ENCODE assay signal across 8 mouse cellular contexts in genomic region chr8:121584730-121585129, GRCm38 (mm10). TPM values are rescaled to one million over a fixed set of nuclear protein-coding genes. Genes with fewer than 3 reads are reported as not detected.
DNase-seq lines count a peak whose midpoint lies in the region; ATAC-seq and TF ChIP-seq lines count a peak whose summit lies in the region.

No protein-coding gene starts in this region.

- no peak for ATAC-seq in hindbrain, embryonic 15.5 days (ENCODE audit: low FRiP score, low read depth)
- ATAC-seq in midbrain, postnatal 0 days (ENCODE audit: low FRiP score): no peak

- H3K9ac ChIP-seq in liver, adult 2 months (ENCODE audit: low read depth, low read length): no peak overlapping the region
- peak overlapping the region; percentile 71; the same call in 1 of the 2 replicates for H3K9ac ChIP-seq in hindbrain, embryonic 15.5 days
- H3K9ac ChIP-seq in midbrain, postnatal 0 days (replicated peaks; ENCODE audit: low read length, poor library complexity, severe bottlenecking): no peak overlapping the region

- 45% methylated on average over 13 of the region's 13 CpGs for WGBS in liver, adult 2 months
- WGBS in hindbrain, embryonic 15.5 days: 43% methylated on average over 13 of the region's 13 CpGs
- 41% methylated on average over 11 of the region's 13 CpGs for WGBS in midbrain, postnatal 0 days

- H3K36me3 ChIP-seq in liver, adult 2 months (ENCODE audit: control insufficient read depth, insufficient read depth, low read length): no peaks in the 10 kb centered on the region
- H3K36me3 ChIP-seq in hindbrain, embryonic 15.5 days: no peaks in the 10 kb centered on the region
- H3K36me3 ChIP-seq in midbrain, postnatal 0 days (ENCODE audit: insufficient read depth, low read length): no peaks in the 10 kb centered on the region

- peak overlapping the region; percentile 63 for H3K4me2 ChIP-seq in hindbrain, embryonic 15.5 days
- peak overlapping the region; percentile 65 for H3K4me2 ChIP-seq in midbrain, postnatal 0 days (ENCODE audit: low read depth, low read length, poor library complexity, severe bottlenecking)

- no peak for TF ChIP-seq CTCF in liver, adult 2 months (IDR thresholded peaks at IDR 0.05; ENCODE audit: low read depth, low read length)
- TF ChIP-seq CTCF in midbrain, postnatal 0 days (IDR thresholded peaks at IDR 0.05): no peak

- peaks cover 15% of the 10 kb centered on the region for H3K4me1 ChIP-seq in liver, adult 2 months (ENCODE audit: control insufficient read depth, insufficient read depth, low read length)
- H3K4me1 ChIP-seq in brown adipose tissue, adult 24 weeks (ENCODE audit: control insufficient read depth, insufficient read depth, insufficient read length, low read length): peaks cover 5% of the 10 kb centered on the region; the same call in 1 of the 2 replicates
- H3K4me1 ChIP-seq in hindbrain, embryonic 15.5 days (replicated peaks): peaks cover 12% of the 10 kb centered on the region
- H3K4me1 ChIP-seq in midbrain, postnatal 0 days (ENCODE audit: insufficient read depth, low read length): peaks cover 3% of the 10 kb centered on the region; the same call in 1 of the 2 replicates

- DNase-seq in liver, adult 2 months (ENCODE audit: extremely low read depth, low read depth, low spot score): no peak
- DNase-seq in liver: no peak
- no peak for DNase-seq in midbrain, postnatal 0 days (ENCODE audit: low spot score)
- DNase-seq in adrenal gland, postnatal 36 days: no peak
- no peak for DNase-seq in right cerebral cortex, postnatal 10 days (ENCODE audit: low spot score in 2 of 2)
- no peak for DNase-seq in gastrocnemius, adult 18-20 months (ENCODE audit: low spot score)

- no peak overlapping the region for H3K4me3 ChIP-seq in liver, adult 2 months (ENCODE audit: insufficient read depth, low read depth, low read length)
- H3K4me3 ChIP-seq in brown adipose tissue, adult 24 weeks (ENCODE audit: insufficient read depth, low read depth, low read length): peak overlapping the region; percentile 79
- peak overlapping the region; percentile 59 for H3K4me3 ChIP-seq in hindbrain, embryonic 15.5 days
- peak overlapping the region; percentile 54 for H3K4me3 ChIP-seq in midbrain, postnatal 0 days (ENCODE audit: low read depth, low read length)

- H3K79me2 ChIP-seq in liver, adult 2 months (ENCODE audit: control insufficient read depth, insufficient read depth, low read length): no peaks in the 10 kb centered on the region

- TF ChIP-seq POLR2A in liver, adult 2 months (IDR thresholded peaks at IDR 0.05; ENCODE audit: extremely low read depth, insufficient read depth, low read length): no peak

- no peaks in the 10 kb centered on the region for H3K9me3 ChIP-seq in hindbrain, embryonic 15.5 days
- H3K9me3 ChIP-seq in midbrain, postnatal 0 days (ENCODE audit: low read length): no peaks in the 10 kb centered on the region

- peak overlapping the region; percentile 85 for H3K27ac ChIP-seq in liver, adult 2 months (replicated peaks; ENCODE audit: insufficient read depth, low read depth, low read length)
- H3K27ac ChIP-seq in brown adipose tissue, adult 24 weeks (replicated peaks; ENCODE audit: low read depth, low read length): no peak overlapping the region
- H3K27ac ChIP-seq in hindbrain, embryonic 15.5 days (replicated peaks): no peak overlapping the region
- no peak overlapping the region for H3K27ac ChIP-seq in midbrain, postnatal 0 days (ENCODE audit: low read depth, low read length)

- no peaks in the 10 kb centered on the region for H3K27me3 ChIP-seq in liver, adult 2 months (ENCODE audit: control insufficient read depth, insufficient read depth, low read length)
- H3K27me3 ChIP-seq in hindbrain, embryonic 15.5 days: 0 out of 2 replicates have a peak, but pooled peaks cover 3% of the 10 kb centered on the region
- H3K27me3 ChIP-seq in midbrain, postnatal 0 days (ENCODE audit: insufficient read depth, low read length): no peaks in the 10 kb centered on the region

RNA-seq across cellular contexts. Expression of gene Map1lc3b, which starts 5.4 kb away (rescaled TPM):
- total RNA-seq in liver, adult 2 months (2014; rRNA removed): 61.9 and 79.7 TPM in 2 replicates
- polyA plus RNA-seq in liver, adult 2 months (2012; rRNA removed): 45.9 and 48.2 TPM in 2 replicates
- 258 and 275 TPM in 2 replicates for polyA plus RNA-seq in brown adipose tissue, adult 24 weeks (2012; ENCODE audit: insufficient read depth, insufficient read length, missing spikeins)
- 349 and 352 TPM in 2 replicates for polyA plus RNA-seq in hindbrain, embryonic 15.5 days (2015; fragmentation: Nextera tagmentation; extraction: Ambion mirVana)
- total RNA-seq in midbrain, postnatal 0 days (2014; rRNA removed): 264 and 279 TPM in 2 replicates
- 343 and 373 TPM in 2 replicates for polyA plus RNA-seq in midbrain, postnatal 0 days (2015; fragmentation: Nextera tagmentation; extraction: Ambion mirVana)
- total RNA-seq in adrenal gland, postnatal 36 days (2021): 100 to 1,000 TPM; 179 to 206 TPM
- 100 to 1,000 TPM; 167 to 182 TPM for total RNA-seq in gastrocnemius, adult 18-20 months (2021)

RNA-seq across cellular contexts. Expression of gene Fbxo31, which starts 6.1 kb away (rescaled TPM):
- total RNA-seq in liver, adult 2 months (2014; rRNA removed): 25.1 and 35.9 TPM in 2 replicates
- 23.0 and 26.5 TPM in 2 replicates for polyA plus RNA-seq in liver, adult 2 months (2012; rRNA removed)
- 9.7 and 14.7 TPM in 2 replicates for polyA plus RNA-seq in brown adipose tissue, adult 24 weeks (2012; ENCODE audit: insufficient read depth, insufficient read length, missing spikeins)
- 34.1 and 39.6 TPM in 2 replicates for polyA plus RNA-seq in hindbrain, embryonic 15.5 days (2015; fragmentation: Nextera tagmentation; extraction: Ambion mirVana)
- total RNA-seq in midbrain, postnatal 0 days (2014; rRNA removed): 62.1 and 68.9 TPM in 2 replicates
- 36.3 and 37.3 TPM in 2 replicates for polyA plus RNA-seq in midbrain, postnatal 0 days (2015; fragmentation: Nextera tagmentation; extraction: Ambion mirVana)
- 10 to 100 TPM; 45.4 to 54.8 TPM for total RNA-seq in adrenal gland, postnatal 36 days (2021)
- total RNA-seq in gastrocnemius, adult 18-20 months (2021): 100 to 1,000 TPM; 130 to 173 TPM

RNA-seq across cellular contexts. Expression of gene 1700018B08Rik, which starts 40.6 kb away (rescaled TPM):
- total RNA-seq in liver, adult 2 months (2014; rRNA removed): not detected in 2 replicates
- polyA plus RNA-seq in liver, adult 2 months (2012; rRNA removed): not detected in 2 replicates
- not detected in 2 replicates for polyA plus RNA-seq in brown adipose tissue, adult 24 weeks (2012; ENCODE audit: insufficient read depth, insufficient read length, missing spikeins)
- polyA plus RNA-seq in hindbrain, embryonic 15.5 days (2015; fragmentation: Nextera tagmentation; extraction: Ambion mirVana): not detected in 2 replicates
- total RNA-seq in midbrain, postnatal 0 days (2014; rRNA removed): not detected in 2 replicates
- not detected in 2 replicates for polyA plus RNA-seq in midbrain, postnatal 0 days (2015; fragmentation: Nextera tagmentation; extraction: Ambion mirVana)
- not detected for total RNA-seq in adrenal gland, postnatal 36 days (2021)
- not detected for total RNA-seq in gastrocnemius, adult 18-20 months (2021)
